Mouse (Mus musculus): Measurements from ENCODE around the gene Apobec1. TPM values are rescaled to one million over a fixed set of nuclear protein-coding genes. Genes with fewer than 3 reads are reported as not detected.

Gene Apobec1
- polyA plus RNA-seq (2017; shearing (Covaris generic)), result 10 to 100 TPM; 20.4 to 24.8 TPM

GRCm38 (mm10) chr6:122602242-122602991 is at the start of gene Apobec1:
Gene Apobec1 (minus strand): TSS chr6:122602444.

GRCm38 (mm10) chr6:122626110-122626509 is 23.9 kb upstream of the Apobec1 start, which contains the start of gene Dppa3:
Gene Dppa3 (plus strand): TSS chr6:122626410.

GRCm38 (mm10) chr6:122609771-122610170 is 7.5 kb upstream of the Apobec1 start, which contains the start of gene Gdf3:
Gene Gdf3 (minus strand): TSS chr6:122610087.

GRCm38 (mm10) chr6:122553606-122554005 is 48.6 kb downstream of the Apobec1 start, which contains the start of gene Aicda:
Gene Aicda (plus strand): TSS chr6:122553801.

Other genes with a start within 250 kb of the Apobec1 start
- under 1 TPM; 0.10 to 0.40 TPM for gene Rimklb, start 103.7 kb downstream of the Apobec1 start, polyA plus RNA-seq (2017; shearing (Covaris generic))
- under 1 TPM in 1 of 2 experiments, not detected in 1; 0.39 TPM for gene Mfap5, start 96.6 kb downstream of the Apobec1 start, polyA plus RNA-seq (2017; shearing (Covaris generic))
- under 1 TPM in 1 of 2 experiments, not detected in 1; 0.40 TPM for gene Aicda, start 48.6 kb downstream of the Apobec1 start, polyA plus RNA-seq (2017; shearing (Covaris generic))
- not detected for gene Gdf3, start 7.6 kb upstream of the Apobec1 start, polyA plus RNA-seq (2017; shearing (Covaris generic))
- gene Dppa3, start 24.0 kb upstream of the Apobec1 start, polyA plus RNA-seq (2017; shearing (Covaris generic)), result not detected
- under 1 TPM; 0.11 to 0.23 TPM for gene Nanog, start 105.0 kb upstream of the Apobec1 start, polyA plus RNA-seq (2017; shearing (Covaris generic))
- 10 to 100 TPM; 46.6 to 85.9 TPM for gene Slc2a3, start 199.2 kb upstream of the Apobec1 start, polyA plus RNA-seq (2017; shearing (Covaris generic))
- 10 to 100 TPM; 36.6 to 36.7 TPM for gene Foxj2, start 217.5 kb upstream of the Apobec1 start, polyA plus RNA-seq (2017; shearing (Covaris generic))

Measured in inflammation-experienced regulatory T-cells (primary cell).